Mouse (Mus musculus): ENCODE results near the gene Dock8.

Dock8 gene

GRCm38 (mm10) chr19:25122417-25122816 is 123.1 kb downstream of the Dock8 start:
- no peak for DNase-seq (ENCODE audit: low spot score in 2 of 2)

GRCm38 (mm10) chr19:25123031-25123430 is 123.7 kb downstream of the Dock8 start:
- peak in 1 of 2 experiments; percentile 39 for DNase-seq (ENCODE audit: low spot score in 2 of 2)

- DNase-seq (ENCODE audit: low spot score in 2 of 2): peak in 1 of 2 experiments; percentile 41
Measured at GRCm38 (mm10) chr19:25123461-25123860, 124.1 kb downstream of the Dock8 start.

- peak in 1 of 2 experiments; percentile 23 for DNase-seq (ENCODE audit: low spot score in 2 of 2)
Measured at GRCm38 (mm10) chr19:25132322-25132721, 133.0 kb downstream of the Dock8 start.

GRCm38 (mm10) chr19:25133959-25134358 is 134.6 kb downstream of the Dock8 start:
- DNase-seq (ENCODE audit: low spot score in 2 of 2): no peak

GRCm38 (mm10) chr19:25136171-25136570 is 136.8 kb downstream of the Dock8 start:
- no peak for DNase-seq (ENCODE audit: low spot score in 2 of 2)

- peak; percentile 14 to 36 for DNase-seq (ENCODE audit: low spot score in 2 of 2)
Measured at GRCm38 (mm10) chr19:25137907-25138820, 138.8 kb downstream of the Dock8 start.

GRCm38 (mm10) chr19:25144110-25145028 is 145.0 kb downstream of the Dock8 start:
- DNase-seq (ENCODE audit: low spot score in 2 of 2): no peak

GRCm38 (mm10) chr19:25145116-25145515 is 145.8 kb downstream of the Dock8 start:
- DNase-seq (ENCODE audit: low spot score in 2 of 2): no peak

- no peak for DNase-seq (ENCODE audit: low spot score in 2 of 2)
Measured at GRCm38 (mm10) chr19:25146122-25146521, 146.8 kb downstream of the Dock8 start.

GRCm38 (mm10) chr19:25149788-25150187 is 150.5 kb downstream of the Dock8 start:
- no peak for DNase-seq (ENCODE audit: low spot score in 2 of 2)

GRCm38 (mm10) chr19:25154506-25155178 is 155.3 kb downstream of the Dock8 start:
- no peak for DNase-seq (ENCODE audit: low spot score in 2 of 2)

- DNase-seq (ENCODE audit: low spot score in 2 of 2): peak; percentile 43 to 55
Measured at GRCm38 (mm10) chr19:25155250-25155649, 155.9 kb downstream of the Dock8 start.

- peak; percentile 9 to 24 for DNase-seq (ENCODE audit: low spot score in 2 of 2)
Measured at GRCm38 (mm10) chr19:25155709-25156108, 156.4 kb downstream of the Dock8 start.

GRCm38 (mm10) chr19:25162270-25162669 is 162.9 kb downstream of the Dock8 start:
- no peak for DNase-seq (ENCODE audit: low spot score in 2 of 2)

GRCm38 (mm10) chr19:25163426-25163825 is 164.1 kb downstream of the Dock8 start:
- no peak for DNase-seq (ENCODE audit: low spot score in 2 of 2)

GRCm38 (mm10) chr19:25166412-25166811 is 167.1 kb downstream of the Dock8 start:
- no peak for DNase-seq (ENCODE audit: low spot score in 2 of 2)

GRCm38 (mm10) chr19:25171395-25171794 is 172.1 kb downstream of the Dock8 start:
- no peak for DNase-seq (ENCODE audit: low spot score in 2 of 2)

- DNase-seq (ENCODE audit: low spot score in 2 of 2): no peak
Measured at GRCm38 (mm10) chr19:25176746-25177145, 177.4 kb downstream of the Dock8 start.

GRCm38 (mm10) chr19:25180024-25180423 is 180.7 kb downstream of the Dock8 start:
- DNase-seq (ENCODE audit: low spot score in 2 of 2): peak; percentile 55 to 57

GRCm38 (mm10) chr19:25180547-25180946 is 181.2 kb downstream of the Dock8 start:
- DNase-seq (ENCODE audit: low spot score in 2 of 2): no peak

GRCm38 (mm10) chr19:25184076-25184475 is 184.7 kb downstream of the Dock8 start:
- DNase-seq (ENCODE audit: low spot score in 2 of 2): no peak
